Mouse (Mus musculus): ENCODE measurements around the gene Snhg11.

- no peak for TF ChIP-seq CTCF (conservative IDR thresholded peaks at IDR 0.05; ENCODE audit: insufficient read depth, insufficient read length, low read depth, low read length)
- no peak for TF ChIP-seq POLR2A (IDR thresholded peaks at IDR 0.05; ENCODE audit: low read depth, low read length)
These were observed 2.4 kb downstream of the Snhg11 start for GRCm38 (mm10) chr2:158377811-158378210.
